Mouse (Mus musculus): Measurements from ENCODE around the gene Ttc21a. TPM values are rescaled to one million over a fixed set of nuclear protein-coding genes. Genes with fewer than 3 reads are reported as not detected.

Gene Ttc21a
- polyA plus RNA-seq, 1 experiment from 2014 or later, result 0.69 TPM

DNA sequence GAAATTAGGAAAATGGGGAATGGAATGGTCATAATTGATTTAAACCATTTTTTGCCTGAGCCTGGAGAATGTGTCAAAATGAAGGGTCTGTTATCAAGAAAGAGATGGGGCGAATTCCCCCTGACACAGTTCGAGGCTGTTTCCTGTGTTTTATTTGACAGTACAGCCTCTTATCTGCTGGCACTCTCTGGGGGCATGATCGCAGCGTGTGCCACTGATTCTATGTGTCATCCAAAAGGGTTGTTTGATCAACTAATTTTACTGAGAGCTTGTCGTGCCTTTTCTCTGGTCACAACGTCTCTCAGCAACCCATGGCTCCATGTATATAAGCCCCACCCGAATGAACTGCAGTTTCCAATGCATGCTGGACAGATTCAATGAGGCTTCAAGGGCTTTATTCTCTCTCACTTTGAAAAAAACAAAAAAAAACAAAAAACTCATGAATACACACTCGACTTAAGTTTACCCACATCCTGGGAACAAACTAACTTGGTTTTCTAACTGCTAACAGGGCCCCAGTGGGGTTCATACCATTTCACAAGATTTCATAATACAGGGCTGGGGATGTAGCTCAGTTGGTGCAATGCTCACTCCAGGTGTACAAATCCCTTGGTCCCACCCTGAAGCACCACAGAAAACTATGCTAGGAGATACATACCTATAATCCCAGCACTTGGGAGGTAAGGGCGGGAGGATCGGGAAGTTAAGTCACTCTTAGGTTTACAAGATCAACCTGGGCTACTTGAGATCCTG lies 55.9 kb downstream of the Ttc21a start:
- Histone ChIP-seq H3K4me2 (replicated peaks) (no peak overlapping the region), H3K27me3 (no peaks in the 10 kb centered on the region), H3K4me3 (no peak overlapping the region), H3K27ac (replicated peaks) (no peak overlapping the region), H3K4me1 (no peaks in the 10 kb centered on the region), H3K9me3 (no peaks in the 10 kb centered on the region), H3K9ac (replicated peaks) (no peak overlapping the region), H3K36me3 (no peaks in the 10 kb centered on the region)
- WGBS, result 68% methylated on average over 10 of the region's 10 CpGs
- ATAC-seq (replicated peaks), result no peak

DNA sequence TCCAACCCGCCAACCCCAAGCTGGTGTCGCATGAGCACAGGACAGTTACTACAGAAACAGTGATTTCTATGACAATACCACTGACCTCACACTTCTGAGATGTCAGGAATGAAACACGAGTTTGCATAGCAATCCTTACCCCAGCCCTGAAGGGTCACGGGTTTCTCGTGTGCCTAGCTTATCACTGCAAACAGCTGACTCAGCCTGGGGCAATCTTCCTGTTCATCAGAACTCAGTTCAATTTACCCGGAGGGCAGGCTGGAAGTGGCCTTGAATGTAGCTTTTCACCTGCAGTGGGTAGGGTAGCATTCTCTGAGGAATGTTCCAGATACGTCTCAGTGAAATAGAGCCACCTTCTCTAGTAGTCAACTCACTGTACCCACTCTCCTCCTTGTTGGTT lies 56.8 kb downstream of the Ttc21a start:
- H3K36me3 ChIP-seq, result no peaks in the 10 kb centered on the region
- no peaks in the 10 kb centered on the region for H3K4me1 ChIP-seq
- no peak for ATAC-seq (replicated peaks)
- no peak overlapping the region for H3K4me2 ChIP-seq (replicated peaks)
- WGBS, result 86% methylated on average over 7 of the region's 7 CpGs
- H3K9me3 ChIP-seq, result no peaks in the 10 kb centered on the region
- no peak overlapping the region for H3K9ac ChIP-seq (replicated peaks)
- no peak overlapping the region for H3K4me3 ChIP-seq
- no peak overlapping the region for H3K27ac ChIP-seq (replicated peaks)
- H3K27me3 ChIP-seq, result no peaks in the 10 kb centered on the region

DNA sequence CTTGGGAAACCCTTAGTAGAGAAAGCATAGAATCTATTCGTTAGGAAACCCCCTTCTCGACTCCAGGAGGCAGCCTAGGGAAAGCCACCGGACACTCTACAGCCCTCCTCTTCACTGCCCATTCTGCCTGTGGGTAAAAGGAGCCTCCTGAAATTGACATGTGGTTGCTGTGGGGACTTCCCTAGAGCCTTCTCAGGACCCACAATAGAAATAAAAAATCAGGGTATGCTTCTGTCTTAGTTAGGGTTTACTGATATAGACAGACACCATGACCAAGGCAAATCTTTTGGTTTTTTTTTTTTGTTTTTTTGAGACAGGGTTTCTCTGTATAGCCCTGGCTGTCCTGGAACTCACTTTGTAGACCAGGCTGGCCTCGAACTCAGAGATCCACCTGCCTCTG lies 58.7 kb downstream of the Ttc21a start:
- WGBS, result 86% methylated on average over 4 of the region's 4 CpGs
- ATAC-seq (replicated peaks), result no peak
- Histone ChIP-seq H3K27me3 (no peaks in the 10 kb centered on the region), H3K4me3 (no peak overlapping the region), H3K36me3 (no peaks in the 10 kb centered on the region), H3K27ac (replicated peaks) (no peak overlapping the region), H3K4me2 (replicated peaks) (no peak overlapping the region), H3K9ac (replicated peaks) (no peak overlapping the region), H3K9me3 (no peaks in the 10 kb centered on the region), H3K4me1 (no peaks in the 10 kb centered on the region)

DNA sequence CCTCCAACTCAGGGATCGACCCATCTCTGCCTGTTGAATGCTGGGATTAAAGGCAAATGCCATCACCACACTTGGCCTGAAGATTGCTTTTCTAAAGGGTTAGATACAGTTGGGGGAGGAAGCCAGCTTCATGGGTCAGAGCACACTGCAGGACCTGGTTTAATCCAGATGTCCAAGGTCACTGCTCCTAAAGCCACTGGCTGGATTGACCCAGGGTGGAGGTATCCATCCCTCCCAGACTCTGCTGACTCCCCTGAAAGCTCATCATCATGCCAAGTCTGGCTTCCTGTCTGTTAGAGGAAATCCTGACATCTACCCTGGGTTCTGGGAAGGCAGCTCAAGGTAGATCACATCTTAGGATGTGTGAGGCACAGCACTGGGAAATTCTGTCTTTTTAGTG lies 61.4 kb downstream of the Ttc21a start:
- no peak overlapping the region for H3K4me2 ChIP-seq (replicated peaks)
- ATAC-seq (replicated peaks), result no peak
- no peak overlapping the region for H3K9ac ChIP-seq (replicated peaks)
- H3K4me3 ChIP-seq, result no peak overlapping the region
- H3K9me3 ChIP-seq, result no peaks in the 10 kb centered on the region
- WGBS, result 88% methylated on average over 1 of the region's 1 CpGs
- H3K27me3 ChIP-seq, result no peaks in the 10 kb centered on the region
- no peaks in the 10 kb centered on the region for H3K36me3 ChIP-seq
- H3K4me1 ChIP-seq, result peaks cover 9% of the 10 kb centered on the region
- no peak overlapping the region for H3K27ac ChIP-seq (replicated peaks)

DNA sequence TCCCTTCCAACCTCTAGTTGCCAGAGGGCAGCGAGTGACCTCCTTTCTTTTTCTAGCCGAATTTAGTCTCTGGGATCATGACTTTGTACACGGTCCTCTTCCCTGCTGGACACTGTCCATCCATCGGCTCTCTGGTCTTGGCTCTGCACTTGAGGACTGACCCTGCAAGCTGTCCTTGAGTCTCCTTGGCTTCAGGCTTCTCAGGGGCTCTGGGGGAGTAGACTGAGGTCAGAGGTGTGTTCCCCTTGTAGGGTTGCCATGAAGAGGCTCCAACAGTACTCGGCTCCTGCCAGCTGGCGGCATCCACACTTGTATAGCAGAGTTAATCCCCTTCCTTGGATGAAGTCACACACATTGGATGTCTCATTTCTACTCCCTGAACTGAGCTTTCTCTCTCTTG lies 62.2 kb downstream of the Ttc21a start:
- H3K4me1 ChIP-seq, result peaks cover 13% of the 10 kb centered on the region
- 70% methylated on average over 6 of the region's 6 CpGs for WGBS
- H3K27me3 ChIP-seq, result no peaks in the 10 kb centered on the region
- no peaks in the 10 kb centered on the region for H3K9me3 ChIP-seq
- no peak overlapping the region for H3K4me2 ChIP-seq (replicated peaks)
- H3K4me3 ChIP-seq, result no peak overlapping the region
- no peak for ATAC-seq (replicated peaks)
- H3K27ac ChIP-seq (replicated peaks), result no peak overlapping the region
- no peaks in the 10 kb centered on the region for H3K36me3 ChIP-seq
- no peak overlapping the region for H3K9ac ChIP-seq (replicated peaks)

DNA sequence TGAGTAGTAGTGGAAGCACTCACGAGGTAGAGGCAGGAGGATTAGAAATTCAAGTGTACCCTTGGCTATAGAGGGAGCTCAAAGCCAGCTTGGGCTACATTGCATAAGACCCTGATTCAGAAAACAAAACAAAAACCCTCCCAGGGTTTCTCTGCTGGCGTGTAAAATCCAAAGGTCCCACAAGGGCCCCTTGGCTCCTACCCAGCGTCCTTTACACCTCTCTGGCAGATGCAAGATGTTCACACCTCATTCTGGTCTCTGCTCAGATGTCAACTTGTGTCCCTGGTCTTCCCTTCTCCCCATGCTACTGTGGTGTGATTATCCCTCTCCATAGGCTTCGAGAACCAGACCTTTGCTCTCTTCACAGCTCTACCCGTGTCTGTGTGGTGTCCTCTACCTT lies 63.4 kb downstream of the Ttc21a start:
- Histone ChIP-seq H3K4me3 (no peak overlapping the region), H3K27me3 (no peaks in the 10 kb centered on the region), H3K36me3 (no peaks in the 10 kb centered on the region), H3K9me3 (no peaks in the 10 kb centered on the region), H3K4me1 (peaks cover 13% of the 10 kb centered on the region), H3K9ac (replicated peaks) (no peak overlapping the region), H3K4me2 (replicated peaks) (no peak overlapping the region), H3K27ac (replicated peaks) (no peak overlapping the region)
- ATAC-seq (replicated peaks), result no peak
- 75% methylated on average over 5 of the region's 5 CpGs for WGBS

DNA sequence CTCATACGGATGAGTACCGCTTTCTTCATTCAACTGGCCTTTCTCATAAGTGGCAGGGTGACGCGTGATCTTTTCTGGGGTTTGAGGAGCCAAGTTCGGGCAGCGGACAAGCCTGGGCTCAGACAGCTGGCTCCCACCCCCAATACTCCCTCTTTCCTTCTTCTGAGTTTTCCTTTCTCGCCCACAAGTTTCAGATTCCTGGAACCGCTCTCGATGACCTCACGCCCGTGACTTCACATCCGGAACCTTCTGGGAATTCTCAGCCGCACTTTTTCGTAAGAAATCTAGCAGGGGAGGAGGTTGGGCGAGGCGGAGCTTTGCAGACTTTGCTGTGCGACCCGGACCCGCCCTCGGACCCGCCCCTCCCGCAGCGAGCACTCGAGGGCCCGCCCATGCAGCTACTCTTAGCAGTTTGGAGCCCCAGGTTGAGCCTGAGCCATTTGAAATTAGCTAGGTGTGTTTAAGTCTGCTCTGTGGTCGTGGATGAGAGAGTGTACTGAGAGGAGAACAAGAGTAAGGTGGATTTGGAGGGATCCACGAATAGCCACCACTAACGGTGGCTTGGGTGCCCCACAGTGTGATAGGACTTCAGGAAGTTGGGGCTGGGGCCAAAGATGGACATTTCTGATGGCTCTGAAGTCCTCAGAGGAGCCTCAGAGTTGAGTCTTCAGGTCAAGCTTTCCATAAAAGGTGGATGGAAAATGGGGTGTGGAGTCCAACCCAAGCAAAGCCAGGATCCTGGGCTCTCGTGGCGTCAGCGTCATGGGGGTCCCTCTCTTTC lies 64.7 kb downstream of the Ttc21a start:
- no peak overlapping the region for H3K27ac ChIP-seq (replicated peaks)
- no peaks in the 10 kb centered on the region for H3K27me3 ChIP-seq
- H3K4me3 ChIP-seq, result peak overlapping the region; percentile 34
- H3K4me2 ChIP-seq (replicated peaks), result peak overlapping the region; percentile 55
- peak overlapping the region; percentile 13 for H3K9ac ChIP-seq (replicated peaks)
- H3K4me1 ChIP-seq, result peaks cover 13% of the 10 kb centered on the region
- peak; percentile 55 for ATAC-seq (replicated peaks)
- 10% methylated on average over 31 of the region's 31 CpGs for whole genome bisulfite sequencing
- no peaks in the 10 kb centered on the region for H3K9me3 ChIP-seq
- H3K36me3 ChIP-seq, result no peaks in the 10 kb centered on the region

DNA sequence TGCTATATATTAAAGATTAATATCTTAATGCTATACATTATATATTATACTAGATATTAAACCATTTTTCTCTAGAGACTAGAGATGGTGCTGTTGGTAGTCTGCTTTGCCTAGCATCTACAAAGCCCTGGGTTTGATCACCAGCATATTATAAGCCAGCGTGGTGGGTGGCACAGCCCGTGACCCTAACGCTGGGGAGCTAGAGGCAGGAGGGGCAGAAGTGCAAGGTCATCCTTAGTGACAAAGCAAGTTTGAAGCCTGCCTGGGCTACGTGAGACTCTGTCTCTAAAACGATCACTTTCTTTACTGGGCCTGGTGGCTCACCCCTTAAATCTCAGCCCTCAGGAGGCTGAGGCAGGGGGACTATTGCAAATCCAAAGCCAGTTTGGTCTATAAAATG lies 65.5 kb downstream of the Ttc21a start:
- WGBS, result 82% methylated on average over 5 of the region's 5 CpGs
- Histone ChIP-seq H3K27ac (replicated peaks) (no peak overlapping the region), H3K9ac (replicated peaks) (no peak overlapping the region), H3K27me3 (no peaks in the 10 kb centered on the region), H3K4me2 (replicated peaks) (no peak overlapping the region), H3K4me3 (no peak overlapping the region), H3K4me1 (peaks cover 13% of the 10 kb centered on the region), H3K9me3 (no peaks in the 10 kb centered on the region), H3K36me3 (no peaks in the 10 kb centered on the region)
- ATAC-seq (replicated peaks), result no peak

DNA sequence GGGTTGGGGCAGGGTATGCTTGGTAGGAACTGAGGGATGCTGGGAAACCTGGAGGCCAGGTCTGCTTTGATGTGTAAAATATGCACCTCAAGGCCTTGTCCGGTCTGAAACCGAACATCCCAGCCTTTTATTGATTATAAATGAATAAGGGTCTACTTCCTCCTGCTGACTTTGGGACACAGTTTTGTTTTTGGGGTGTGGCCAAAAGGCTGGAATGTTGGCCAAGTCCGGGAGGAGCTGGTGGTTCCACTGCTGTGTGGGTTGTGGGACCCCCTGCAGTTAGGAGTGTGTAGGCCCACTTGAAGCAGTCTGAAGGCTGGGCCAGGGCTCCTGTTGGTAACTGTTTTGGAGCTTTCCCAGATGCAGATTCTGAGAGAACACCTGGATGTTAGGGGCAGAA lies 68.5 kb downstream of the Ttc21a start:
- no peak for ATAC-seq (replicated peaks)
- Histone ChIP-seq H3K4me3 (no peak overlapping the region), H3K4me1 (peaks cover 19% of the 10 kb centered on the region), H3K4me2 (replicated peaks) (no peak overlapping the region), H3K9ac (replicated peaks) (no peak overlapping the region), H3K36me3 (no peaks in the 10 kb centered on the region), H3K27ac (replicated peaks) (no peak overlapping the region), H3K9me3 (no peaks in the 10 kb centered on the region), H3K27me3 (no peaks in the 10 kb centered on the region)
- WGBS, result 77% methylated on average over 3 of the region's 3 CpGs

DNA sequence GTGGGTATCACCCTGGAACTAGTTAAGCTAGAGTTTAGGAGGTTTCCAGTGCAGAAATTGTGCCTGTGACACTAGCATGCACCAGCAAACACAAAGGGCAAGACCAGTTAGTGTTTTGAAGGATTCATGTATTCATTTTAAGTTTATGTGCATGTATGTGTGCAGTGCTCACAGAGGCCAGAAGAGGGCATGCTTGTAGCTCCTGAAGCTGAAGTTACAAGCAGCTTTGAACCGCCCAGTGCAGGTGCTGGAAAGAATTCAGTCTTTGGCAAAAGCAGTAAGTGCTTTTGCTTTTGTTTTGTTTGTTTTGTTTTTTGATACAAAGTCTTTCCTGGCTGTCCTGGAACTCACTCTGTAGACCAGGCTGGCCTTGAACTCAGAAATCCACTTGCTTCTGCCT lies 70.4 kb downstream of the Ttc21a start:
- no peak overlapping the region for H3K27ac ChIP-seq (replicated peaks)

DNA sequence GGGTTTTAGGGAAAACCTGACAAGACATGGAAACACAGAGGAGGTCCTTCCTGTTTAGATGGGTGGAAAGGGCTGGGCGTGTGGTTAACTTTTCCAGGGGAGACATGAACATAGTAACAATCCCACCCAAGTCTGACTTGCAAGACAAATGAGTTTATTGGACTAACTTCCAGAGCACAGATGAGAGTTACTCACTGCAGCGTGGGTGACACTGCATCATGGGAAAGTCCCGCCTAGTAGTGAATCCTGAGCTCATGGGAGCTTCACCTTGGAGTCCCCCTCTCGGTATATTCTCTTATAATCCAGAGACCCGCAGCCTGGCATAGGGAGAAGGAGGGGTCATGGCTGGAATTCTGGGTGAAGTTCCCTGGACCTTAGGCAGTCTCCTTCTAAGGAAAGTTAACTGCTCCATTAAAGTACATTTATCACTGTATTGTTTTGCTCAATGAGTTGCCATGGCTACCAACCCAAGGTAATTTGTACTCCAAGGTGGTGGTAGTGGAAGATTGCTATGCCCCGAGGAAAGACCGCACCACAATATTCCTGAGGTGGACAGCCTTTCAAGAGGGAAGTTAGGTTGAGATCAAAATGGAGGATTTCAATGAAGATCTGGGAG lies 71.9 kb downstream of the Ttc21a start:
- H3K4me2 ChIP-seq (replicated peaks), result no peak overlapping the region
- WGBS, result 82% methylated on average over 7 of the region's 7 CpGs
- H3K36me3 ChIP-seq, result no peaks in the 10 kb centered on the region
- H3K9ac ChIP-seq (replicated peaks), result no peak overlapping the region
- H3K4me1 ChIP-seq, result peaks cover 12% of the 10 kb centered on the region
- ATAC-seq (replicated peaks), result no peak
- H3K27ac ChIP-seq (replicated peaks), result no peak overlapping the region
- H3K9me3 ChIP-seq, result no peaks in the 10 kb centered on the region
- H3K27me3 ChIP-seq, result no peaks in the 10 kb centered on the region
- H3K4me3 ChIP-seq, result no peak overlapping the region

More for the DNA sequence above, 70.4 kb downstream of the Ttc21a start:
- Histone ChIP-seq H3K36me3 (no peaks in the 10 kb centered on the region), H3K4me2 (replicated peaks) (no peak overlapping the region), H3K9ac (replicated peaks) (no peak overlapping the region), H3K9me3 (no peaks in the 10 kb centered on the region), H3K27me3 (no peaks in the 10 kb centered on the region), H3K4me3 (no peak overlapping the region), H3K4me1 (peaks cover 16% of the 10 kb centered on the region)
- ATAC-seq (replicated peaks), result no peak
- 89% methylated on average over 1 of the region's 1 CpGs for WGBS

DNA sequence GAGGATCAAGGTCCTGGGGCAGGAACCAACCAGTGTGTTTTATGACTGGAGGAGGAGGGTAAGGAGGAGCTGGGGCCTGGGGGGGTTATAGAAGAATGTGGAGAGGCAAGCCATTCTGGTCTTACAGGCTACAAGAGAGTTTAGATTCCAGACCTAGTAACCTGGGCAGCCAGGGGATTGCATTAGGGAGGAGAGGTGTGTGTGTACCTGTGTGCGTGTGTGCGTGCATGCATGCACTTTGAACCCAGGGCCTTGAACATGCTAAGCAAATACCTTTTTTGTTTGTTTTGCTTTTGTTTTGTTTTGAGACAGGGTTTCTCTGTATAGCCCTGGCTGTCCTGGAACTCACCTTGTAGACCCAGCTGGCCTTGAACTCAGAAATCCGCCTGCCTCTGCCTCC lies 72.5 kb downstream of the Ttc21a start:
- Histone ChIP-seq H3K27ac (replicated peaks) (no peak overlapping the region), H3K4me3 (no peak overlapping the region), H3K4me1 (peaks cover 11% of the 10 kb centered on the region), H3K27me3 (no peaks in the 10 kb centered on the region), H3K36me3 (no peaks in the 10 kb centered on the region), H3K9ac (replicated peaks) (no peak overlapping the region), H3K4me2 (replicated peaks) (no peak overlapping the region), H3K9me3 (no peaks in the 10 kb centered on the region)
- ATAC-seq (replicated peaks), result no peak
- WGBS, result 97% methylated on average over 3 of the region's 3 CpGs
